Mouse (Mus musculus) layer of hippocampus, adult 9-11 months (tissue): ENCODE measurements at regions not wholly inside any gene's neighbourhood (a gene's known extent, or its start where the extent isn't known, plus 50 kb on each side); places are given as distances from the start of the nearest gene placed in this dataset.

Experiments
- DNase-seq: peaks from one replicate; pipeline ENCODE4 v3.0.0; 2022

GRCm38 (mm10) chr11:111865143-111865542, 799.2 kb downstream of the Kcnj2 start:
- peak; percentile 7 for DNase-seq

GRCm38 (mm10) chr11:111875406-111875805, 809.4 kb downstream of the Kcnj2 start:
- peak; percentile 19 for DNase-seq

GRCm38 (mm10) chr11:111880146-111880545, 814.2 kb downstream of the Kcnj2 start:
- no peak for DNase-seq

GRCm38 (mm10) chr11:111890026-111890425, 824.1 kb downstream of the Kcnj2 start:
- no peak for DNase-seq

GRCm38 (mm10) chr11:111893861-111894260, 827.9 kb downstream of the Kcnj2 start:
- peak; percentile 11 for DNase-seq

GRCm38 (mm10) chr11:111895221-111896200, 829.5 kb downstream of the Kcnj2 start:
- no peak for DNase-seq

- DNase-seq = no peak
These were observed 831.0 kb downstream of the Kcnj2 start for GRCm38 (mm10) chr11:111897001-111897400.

GRCm38 (mm10) chr11:111904086-111904485, 838.1 kb downstream of the Kcnj2 start:
- no peak for DNase-seq

GRCm38 (mm10) chr11:111913891-111914290, 847.9 kb downstream of the Kcnj2 start:
- DNase-seq = no peak

- no peak for DNase-seq
These were observed 855.7 kb upstream of the Sox9 start for GRCm38 (mm10) chr11:111926336-111926735.

- DNase-seq = no peak
These were observed 852.7 kb upstream of the Sox9 start for GRCm38 (mm10) chr11:111929366-111929765.

GRCm38 (mm10) chr11:111932052-111932451, 850.0 kb upstream of the Sox9 start:
- no peak for DNase-seq

GRCm38 (mm10) chr11:111944282-111944681, 837.7 kb upstream of the Sox9 start:
- no peak for DNase-seq

GRCm38 (mm10) chr11:111945806-111946205, 836.2 kb upstream of the Sox9 start:
- no peak for DNase-seq

GRCm38 (mm10) chr11:111947671-111948070, 834.4 kb upstream of the Sox9 start:
- DNase-seq = no peak

GRCm38 (mm10) chr11:111953421-111953820, 828.6 kb upstream of the Sox9 start:
- no peak for DNase-seq

GRCm38 (mm10) chr11:111957721-111958287, 824.2 kb upstream of the Sox9 start:
- no peak for DNase-seq

GRCm38 (mm10) chr11:111961047-111961837, 820.8 kb upstream of the Sox9 start:
- DNase-seq = peak; percentile 39

GRCm38 (mm10) chr11:111961846-111962245, 820.2 kb upstream of the Sox9 start:
- no peak for DNase-seq

- no peak for DNase-seq
These were observed 818.0 kb upstream of the Sox9 start for GRCm38 (mm10) chr11:111964066-111964465.

- DNase-seq = no peak
These were observed 815.6 kb upstream of the Sox9 start for GRCm38 (mm10) chr11:111966401-111966800.

- no peak for DNase-seq
These were observed 811.0 kb upstream of the Sox9 start for GRCm38 (mm10) chr11:111971001-111971400.

GRCm38 (mm10) chr11:111978667-111979066, 803.4 kb upstream of the Sox9 start:
- DNase-seq = no peak
